Mouse (Mus musculus) liver, adult 2 months (tissue): ENCODE measurements around the gene Arid4b.

Experiments used
- CTCF ChIP-seq: fragments of 200-500 bp; IDR thresholded peaks from 2 replicates; pipeline ENCODE4 v1.5.1; 2011; ENCODE audit warnings: low read depth, low read length, control low read depth
- POLR2A ChIP-seq: fragments of 200-500 bp; IDR thresholded peaks from 2 replicates; pipeline ENCODE4 v1.6.1; 2011; ENCODE audit warnings: low read length, control low read depth; ENCODE audit not compliant: insufficient read depth; ENCODE audit errors: extremely low read depth

DNA sequence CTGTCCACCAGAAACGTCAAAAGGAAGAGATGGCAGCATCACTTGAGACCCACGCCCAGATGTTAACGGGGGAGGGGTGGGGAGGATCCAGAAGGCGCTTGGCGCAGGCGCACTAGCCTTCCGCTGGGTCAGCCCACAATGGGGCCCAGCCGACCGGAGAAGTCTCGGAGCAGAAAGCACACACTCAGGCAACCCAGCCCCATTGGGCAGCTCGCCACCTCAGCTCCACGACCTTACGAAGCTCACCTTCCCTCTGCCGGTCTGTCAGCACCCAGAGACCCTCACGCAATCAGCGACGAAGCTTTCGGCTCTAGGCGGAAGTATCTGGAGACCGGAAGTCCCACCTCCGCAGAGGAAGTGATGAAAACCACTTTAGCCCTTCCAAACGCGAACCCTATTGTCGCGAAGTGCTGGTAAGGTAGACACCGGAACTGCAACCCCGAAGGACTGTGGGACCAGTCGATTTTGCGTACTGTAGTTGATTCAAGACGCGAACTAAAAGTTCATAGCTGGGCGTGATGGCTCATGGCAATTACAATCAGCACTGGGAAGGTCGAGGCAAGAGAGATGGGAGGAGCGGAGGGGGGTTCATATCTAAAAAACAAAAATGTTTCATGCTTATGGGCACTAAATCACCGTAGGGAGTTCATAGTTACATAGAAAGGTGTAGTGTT lies 23.6 kb upstream of the Arid4b start, which contains the start of gene Tbce:
- TF ChIP-seq POLR2A (no peak), CTCF (no peak)
